Mouse (Mus musculus): ENCODE data around the gene Urah.
A peak's percentile ranks its signal among the peaks of the same experiment; 100 is the strongest.

Gene Urah

DNA sequence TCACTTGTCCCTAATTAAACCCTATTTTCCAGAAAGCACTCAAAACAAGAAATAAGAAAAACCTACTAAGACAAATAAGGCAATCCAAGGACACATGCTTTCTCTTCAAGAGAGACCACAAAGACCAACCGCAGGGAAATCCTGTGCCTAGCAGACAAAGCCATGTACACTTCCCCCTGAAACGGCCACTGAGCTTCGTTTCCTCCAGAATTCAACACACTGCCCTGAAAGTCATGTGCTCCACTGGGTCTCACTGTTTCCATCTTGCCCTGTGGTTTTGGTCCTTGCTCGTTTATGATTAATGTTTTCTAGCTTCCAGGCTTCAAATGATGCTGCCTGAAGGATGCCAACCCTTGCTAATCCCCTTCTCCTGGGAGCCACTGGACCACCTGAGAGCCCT lies 39.4 kb downstream of the Urah start:
- DNase-seq (ENCODE audit: low read depth, low spot score) = no peak

DNA sequence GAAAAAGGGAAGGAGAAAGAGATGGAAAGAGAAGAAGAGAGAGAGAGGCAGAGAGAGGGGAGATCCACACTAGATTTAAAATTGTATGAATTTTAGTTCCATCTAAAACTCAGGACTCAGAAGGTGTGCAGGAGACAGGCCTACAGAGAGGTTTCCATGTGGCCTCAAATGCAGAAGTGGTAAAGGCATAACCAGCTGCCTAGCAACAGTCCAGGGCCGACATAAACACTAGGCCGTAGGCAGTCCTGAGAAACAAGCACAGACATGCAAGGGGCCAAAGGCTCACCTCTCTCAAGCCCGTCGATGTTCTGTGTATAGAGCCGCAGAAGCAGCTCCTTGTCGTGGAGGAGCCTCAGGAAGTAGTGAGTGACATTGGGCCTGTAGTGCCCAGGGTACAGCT lies 42.5 kb downstream of the Urah start:
- DNase-seq (ENCODE audit: low read depth, low spot score) = no peak

DNA sequence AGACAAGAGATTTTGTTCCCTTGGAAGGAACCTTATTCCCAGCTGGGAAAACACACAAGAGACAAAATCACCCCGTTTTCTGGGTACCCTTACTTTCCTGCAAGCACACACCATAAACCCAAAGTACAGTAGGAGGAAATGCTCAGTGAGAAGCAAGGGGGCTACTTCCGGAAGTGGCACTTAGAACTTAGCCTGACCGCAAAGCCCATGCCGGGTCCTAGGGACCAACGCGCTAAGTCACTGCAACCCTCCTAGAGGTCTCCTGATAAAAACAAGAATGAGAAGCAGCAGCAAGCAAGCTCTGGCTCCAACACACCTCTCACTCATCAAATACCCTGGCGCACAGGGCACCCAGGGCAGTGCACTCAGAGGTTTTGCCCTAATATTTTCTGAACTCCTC lies 44.5 kb downstream of the Urah start:
- DNase-seq (ENCODE audit: low read depth, low spot score) = no peak

DNA sequence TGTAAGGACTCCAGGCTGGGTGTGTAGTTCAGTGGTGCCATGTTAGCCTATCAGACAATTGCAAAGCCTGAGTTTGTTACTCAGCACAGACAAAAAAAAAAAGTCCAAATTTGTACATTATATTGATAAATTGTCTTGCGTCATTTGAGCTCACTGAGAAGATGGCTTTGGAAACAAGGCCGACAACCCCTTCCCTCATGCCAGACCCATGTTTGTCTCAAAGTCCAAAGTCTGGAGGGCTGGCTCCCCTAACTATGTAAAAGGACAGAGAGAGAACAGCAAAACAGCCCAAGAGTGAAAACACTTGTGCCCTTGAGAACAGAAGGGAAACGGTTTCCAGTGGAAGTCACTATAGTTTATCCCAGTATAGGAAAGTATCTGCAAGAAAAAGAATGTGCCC lies 45.6 kb downstream of the Urah start:
- no peak for DNase-seq (ENCODE audit: low read depth, low spot score)

DNA sequence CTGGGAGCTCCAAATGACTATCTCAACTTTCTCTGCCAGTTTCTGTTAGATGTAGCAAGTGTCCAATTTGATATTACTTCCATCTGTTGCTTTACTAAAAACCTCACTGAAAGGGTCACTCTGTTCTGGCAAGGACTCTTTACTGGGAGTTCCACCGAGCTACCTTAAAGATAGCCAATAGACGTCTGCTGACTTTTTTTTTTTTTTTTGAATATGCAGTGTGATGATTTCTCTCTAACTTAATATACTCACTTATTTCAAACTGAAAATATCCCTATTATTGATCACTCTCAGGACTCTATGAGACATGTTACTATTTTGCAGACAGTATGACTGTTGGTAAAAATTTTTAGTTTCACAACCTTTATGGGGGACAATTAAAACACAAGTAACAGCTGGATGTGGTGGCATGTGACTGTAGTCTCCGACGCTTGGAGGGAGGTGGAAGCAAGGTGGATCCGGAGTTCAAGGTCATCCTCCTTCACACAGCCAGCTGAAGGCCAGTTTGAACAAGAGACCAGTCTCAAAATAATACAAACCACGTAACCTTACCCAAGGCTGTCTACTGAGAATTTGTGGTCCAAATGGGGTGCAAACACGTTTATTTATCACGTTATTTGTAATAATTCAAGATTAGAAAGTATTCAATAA lies 46.2 kb downstream of the Urah start:
- DNase-seq (ENCODE audit: low read depth, low spot score) = no peak

DNA sequence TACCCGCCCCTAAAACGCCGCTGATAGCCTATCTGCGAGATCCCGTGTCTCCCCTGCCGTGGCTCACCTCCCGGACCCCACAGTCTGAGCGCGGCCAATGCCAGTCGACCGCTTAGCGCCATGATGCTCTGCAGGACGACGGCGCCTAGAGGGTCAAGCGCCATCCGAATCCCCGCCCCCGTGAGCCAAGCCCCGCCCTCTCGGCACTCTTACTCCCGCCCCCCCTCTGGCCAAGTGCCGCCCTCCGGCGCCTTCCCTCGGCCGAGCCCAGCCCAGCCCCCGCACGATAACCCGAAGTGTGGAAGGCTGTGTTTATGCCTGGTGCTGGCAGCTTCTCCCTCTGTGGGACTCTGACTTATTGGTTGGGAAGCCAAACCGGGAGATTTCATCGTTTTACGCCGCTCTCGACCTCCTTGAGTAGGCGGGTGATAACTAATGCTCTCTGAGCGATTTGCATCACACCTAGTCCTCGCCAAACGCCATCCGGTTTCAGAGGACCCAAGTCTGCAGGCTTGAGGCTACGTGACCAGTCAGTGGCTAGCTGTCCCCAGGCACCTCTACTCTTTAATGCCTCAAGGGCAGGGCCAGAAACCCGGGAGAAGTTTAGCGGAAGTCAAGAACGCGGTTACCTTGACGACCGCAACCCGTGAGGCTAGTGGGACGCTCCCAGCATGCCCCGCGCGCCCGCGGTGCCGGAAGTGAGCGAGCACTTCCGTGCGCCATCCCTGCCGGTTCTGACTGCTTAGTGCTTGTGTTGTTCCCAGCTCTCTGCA lies 47.1 kb downstream of the Urah start, which contains the start of the genes Psmd13 and Sirt3:
Psmd13 (plus strand) TSS at position 273 of the 773 bp plus-strand sequence.
Sirt3 (minus strand) TSS at position 614 of the 773 bp plus-strand sequence.
- peak; percentile 86 for DNase-seq (ENCODE audit: low read depth, low spot score)

DNA sequence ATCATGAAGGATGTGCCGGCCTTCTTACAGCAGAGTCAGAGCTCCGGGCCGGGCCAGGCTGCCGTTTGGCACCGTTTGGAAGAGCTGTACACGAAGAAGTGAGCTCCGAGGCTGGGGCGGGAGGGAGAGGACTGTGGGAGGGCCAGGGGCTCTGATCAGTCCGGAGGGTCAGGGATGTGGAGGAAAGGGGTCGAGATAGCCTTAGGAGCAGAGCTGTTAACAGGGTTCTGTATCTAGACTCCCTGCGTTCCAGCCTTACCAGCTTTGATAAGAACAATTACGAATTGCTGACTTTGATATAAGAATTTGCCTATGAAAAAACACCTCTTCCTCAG lies 47.6 kb downstream of the Urah start:
- no peak for DNase-seq (ENCODE audit: low read depth, low spot score)
